Mouse (Mus musculus): ENCODE results near the gene Nxnl2. TPM values are rescaled to one million over a fixed set of nuclear protein-coding genes. Genes with fewer than 3 reads are reported as not detected.

Nxnl2 gene
- polyA plus RNA-seq (2015; fragmentation: Nextera tagmentation; extraction: Ambion mirVana) = 1.1 and 1.9 TPM in 2 replicates

GRCm38 (mm10) chr13:51170691-51171680, at the start of gene Nxnl2:
Nxnl2 (plus strand) TSS chr13:51171022.

Small RNA genes lying within 50 kb of the gene (microRNA-seq; reads per million reads assigned to microRNA genes)
- 0 reads per million in 2 experiments for gene Gm44341

Other genes starting within 250 kb of the Nxnl2 start
- 24.0 and 25.8 TPM in 2 replicates for gene Spin1, start 70.1 kb upstream of the Nxnl2 start, polyA plus RNA-seq (2015; fragmentation: Nextera tagmentation; extraction: Ambion mirVana)
- gene S1pr3, start 237.6 kb downstream of the Nxnl2 start, polyA plus RNA-seq (2015; fragmentation: Nextera tagmentation; extraction: Ambion mirVana) = 17.4 and 19.4 TPM in 2 replicates